Mouse (Mus musculus): ENCODE measurements around the gene Olfr140. TPM values are rescaled to one million over a fixed set of nuclear protein-coding genes. Genes with fewer than 3 reads are reported as not detected.

Olfr140 gene
- not detected in 2 replicates for polyA plus RNA-seq (2014; fragmentation: Nextera tagmentation; extraction: Ambion mirVana)

DNA sequence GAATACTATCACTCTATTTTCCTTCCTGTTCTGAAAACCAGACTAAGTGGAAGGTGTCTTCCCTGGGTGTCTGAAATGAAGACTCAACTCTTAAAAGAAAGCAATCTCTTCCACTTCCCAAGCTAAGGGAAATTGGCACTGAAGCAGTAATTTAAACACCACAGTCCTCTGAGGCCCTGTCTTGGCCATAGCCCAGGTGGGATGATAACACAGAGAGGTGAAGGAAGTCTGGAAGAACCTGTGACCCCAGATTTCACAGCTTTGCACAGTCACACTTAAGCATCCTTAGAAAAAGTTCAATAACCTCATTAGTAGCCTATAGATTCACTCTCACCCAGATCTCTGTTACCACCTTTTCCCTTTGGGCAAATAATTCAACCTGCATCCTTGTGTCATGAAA, at the start of gene Olfr140:
Olfr140 (minus strand) TSS at position 101 of the 400 bp plus-strand sequence.
- no peaks in the 10 kb centered on the region for H3K27me3 ChIP-seq (replicated peaks; ENCODE audit: control insufficient read depth, insufficient read depth, low read length)
- H3K9me3 ChIP-seq (ENCODE audit: control insufficient read depth, low read length): no peaks in the 10 kb centered on the region
- ATAC-seq (replicated peaks; ENCODE audit: low FRiP score): no peak
- no peak within 1 kb of the TSS for H3K27ac ChIP-seq (ENCODE audit: low read depth, low read length)
- no peak within 1 kb of the TSS for H3K4me2 ChIP-seq
- no peak for DNase-seq (ENCODE audit: low spot score)
- H3K9ac ChIP-seq (ENCODE audit: low read depth, low read length): no peak within 1 kb of the TSS
- no peak within 1 kb of the TSS for H3K4me3 ChIP-seq (ENCODE audit: low read depth, low read length)
- H3K36me3 ChIP-seq (ENCODE audit: control insufficient read depth, insufficient read depth, low read length): no peaks in the 10 kb centered on the region
- no peaks in the 10 kb centered on the region for H3K4me1 ChIP-seq (replicated peaks; ENCODE audit: control insufficient read depth, insufficient read depth, low read length)

DNA sequence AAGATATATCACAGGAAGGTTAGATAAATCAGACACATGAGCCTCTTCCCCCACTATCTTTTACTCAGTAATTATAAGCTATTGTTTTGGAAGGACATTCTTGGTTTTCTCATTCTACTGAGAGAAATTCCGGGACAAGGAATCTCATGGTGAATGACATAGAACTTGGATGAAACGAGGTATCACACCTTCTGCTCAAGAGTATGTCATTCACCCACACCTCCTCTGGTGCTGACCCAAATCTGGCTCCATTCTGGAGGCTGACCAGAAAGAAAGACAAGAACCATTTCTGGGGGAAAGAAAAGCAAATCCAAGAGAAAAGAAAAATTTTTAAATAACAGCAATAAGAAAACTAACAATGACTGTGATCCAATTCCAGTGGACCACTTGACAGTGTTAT, 6.7 kb upstream of the Olfr140 start:
- Histone ChIP-seq H3K4me1 (replicated peaks; ENCODE audit: control insufficient read depth, insufficient read depth, low read length) (no peaks in the 10 kb centered on the region), H3K27me3 (replicated peaks; ENCODE audit: control insufficient read depth, insufficient read depth, low read length) (no peaks in the 10 kb centered on the region), H3K4me3 (ENCODE audit: low read depth, low read length) (no peak overlapping the region), H3K27ac (ENCODE audit: low read depth, low read length) (no peak overlapping the region), H3K9ac (ENCODE audit: low read depth, low read length) (no peak overlapping the region), H3K9me3 (ENCODE audit: control insufficient read depth, low read length) (no peaks in the 10 kb centered on the region), H3K36me3 (ENCODE audit: control insufficient read depth, insufficient read depth, low read length) (no peaks in the 10 kb centered on the region), H3K4me2 (no peak overlapping the region)
- ATAC-seq (replicated peaks; ENCODE audit: low FRiP score) (no peak), DNase-seq (ENCODE audit: low spot score) (no peak)
- 72% methylated on average over 2 of the region's 2 CpGs for WGBS

DNA sequence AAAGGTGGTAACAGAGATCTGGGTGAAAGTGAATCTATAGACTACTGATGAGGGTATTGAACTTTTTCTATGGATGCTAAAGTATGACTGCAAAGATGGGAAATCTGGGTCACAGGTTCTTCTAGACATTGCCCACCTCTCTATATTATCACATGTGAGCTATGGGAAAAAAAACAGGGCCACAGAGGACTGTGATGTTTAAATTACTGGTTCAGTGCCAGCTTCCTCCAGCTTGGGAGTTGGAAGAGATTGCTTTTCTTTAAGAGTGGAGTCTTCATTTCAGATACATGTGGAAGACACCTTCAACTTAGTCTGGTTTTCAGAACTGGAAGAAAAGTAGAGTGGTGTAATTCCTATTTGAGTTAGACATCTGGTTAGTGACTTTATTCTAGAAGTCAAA, 28.4 kb downstream of the Olfr140 start, which contains the start of gene Olfr1265:
Olfr1265 (plus strand) TSS at position 301 of the 400 bp plus-strand sequence.
- ATAC-seq (replicated peaks; ENCODE audit: low FRiP score) (no peak), DNase-seq (ENCODE audit: low spot score) (no peak)
- no peak within 1 kb of the TSS for H3K9ac ChIP-seq (ENCODE audit: low read depth, low read length)
- H3K4me1 ChIP-seq (replicated peaks; ENCODE audit: control insufficient read depth, insufficient read depth, low read length): no peaks in the 10 kb centered on the region
- no peaks in the 10 kb centered on the region for H3K9me3 ChIP-seq (ENCODE audit: control insufficient read depth, low read length)
- H3K4me3 ChIP-seq (ENCODE audit: low read depth, low read length): no peak within 1 kb of the TSS
- no peaks in the 10 kb centered on the region for H3K27me3 ChIP-seq (replicated peaks; ENCODE audit: control insufficient read depth, insufficient read depth, low read length)
- no peak within 1 kb of the TSS for H3K27ac ChIP-seq (ENCODE audit: low read depth, low read length)
- no peak within 1 kb of the TSS for H3K4me2 ChIP-seq
- H3K36me3 ChIP-seq (ENCODE audit: control insufficient read depth, insufficient read depth, low read length): no peaks in the 10 kb centered on the region

DNA sequence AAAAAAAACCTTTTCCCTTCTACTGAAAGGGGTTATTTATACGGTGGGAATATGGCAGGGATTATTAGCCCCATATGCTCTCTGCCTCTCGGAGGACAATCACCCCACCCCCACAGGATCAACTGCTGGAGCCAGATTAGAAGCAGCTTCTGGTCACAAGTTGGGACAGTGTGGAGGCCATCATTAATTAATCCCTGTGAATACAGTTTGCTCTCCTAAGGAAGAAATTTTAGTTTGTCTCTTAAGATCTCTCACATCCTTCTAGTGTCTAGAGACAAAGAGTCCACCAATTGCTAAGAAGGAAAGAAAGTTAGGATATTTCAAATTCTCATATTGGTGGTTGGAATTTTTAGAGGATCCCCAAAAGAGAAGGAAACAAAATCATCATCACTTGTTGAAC, 37.9 kb downstream of the Olfr140 start, which contains the start of gene Olfr1264:
Olfr1264 (minus strand) TSS at position 101 of the 400 bp plus-strand sequence.
- H3K4me2 ChIP-seq: no peak within 1 kb of the TSS
- H3K4me3 ChIP-seq (ENCODE audit: low read depth, low read length): no peak within 1 kb of the TSS
- DNase-seq (ENCODE audit: low spot score): no peak
- no peaks in the 10 kb centered on the region for H3K27me3 ChIP-seq (replicated peaks; ENCODE audit: control insufficient read depth, insufficient read depth, low read length)
- WGBS: 78% methylated on average over 2 of the region's 2 CpGs
- ATAC-seq (replicated peaks; ENCODE audit: low FRiP score): no peak
- H3K9me3 ChIP-seq (ENCODE audit: control insufficient read depth, low read length): no peaks in the 10 kb centered on the region
- no peaks in the 10 kb centered on the region for H3K36me3 ChIP-seq (ENCODE audit: control insufficient read depth, insufficient read depth, low read length)
- H3K9ac ChIP-seq (ENCODE audit: low read depth, low read length): no peak within 1 kb of the TSS
- H3K4me1 ChIP-seq (replicated peaks; ENCODE audit: control insufficient read depth, insufficient read depth, low read length): no peaks in the 10 kb centered on the region
- H3K27ac ChIP-seq (ENCODE audit: low read depth, low read length): no peak within 1 kb of the TSS

DNA sequence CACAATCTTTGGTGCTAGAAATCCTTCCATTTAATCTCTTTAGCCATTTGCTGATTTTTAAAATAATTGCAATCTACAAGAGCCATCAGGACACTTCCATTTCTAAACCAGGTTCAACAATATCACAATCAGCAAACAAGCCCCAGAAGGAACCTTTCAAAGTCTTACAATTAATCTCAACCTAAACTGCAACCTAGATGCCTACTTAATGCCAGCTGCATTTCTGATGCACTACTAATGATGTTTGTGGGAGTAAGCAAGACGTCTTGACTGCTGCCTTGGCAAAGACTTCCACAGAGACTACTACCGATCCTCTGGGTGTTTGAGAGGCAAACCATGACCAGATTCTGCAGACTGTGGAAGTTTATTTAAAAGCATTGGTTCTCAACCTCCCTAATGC, 51.6 kb downstream of the Olfr140 start, which contains the start of gene Olfr1263:
Olfr1263 (plus strand) TSS at position 301 of the 400 bp plus-strand sequence.
- Histone ChIP-seq H3K27me3 (replicated peaks; ENCODE audit: control insufficient read depth, insufficient read depth, low read length) (no peaks in the 10 kb centered on the region), H3K9ac (ENCODE audit: low read depth, low read length) (no peak within 1 kb of the TSS), H3K27ac (ENCODE audit: low read depth, low read length) (no peak within 1 kb of the TSS), H3K9me3 (ENCODE audit: control insufficient read depth, low read length) (no peaks in the 10 kb centered on the region), H3K36me3 (ENCODE audit: control insufficient read depth, insufficient read depth, low read length) (no peaks in the 10 kb centered on the region), H3K4me2 (no peak within 1 kb of the TSS), H3K4me3 (ENCODE audit: low read depth, low read length) (no peak within 1 kb of the TSS), H3K4me1 (replicated peaks; ENCODE audit: control insufficient read depth, insufficient read depth, low read length) (no peaks in the 10 kb centered on the region)
- WGBS: 71% methylated on average over 2 of the region's 2 CpGs
- ATAC-seq (replicated peaks; ENCODE audit: low FRiP score) (no peak), DNase-seq (ENCODE audit: low spot score) (no peak)

DNA sequence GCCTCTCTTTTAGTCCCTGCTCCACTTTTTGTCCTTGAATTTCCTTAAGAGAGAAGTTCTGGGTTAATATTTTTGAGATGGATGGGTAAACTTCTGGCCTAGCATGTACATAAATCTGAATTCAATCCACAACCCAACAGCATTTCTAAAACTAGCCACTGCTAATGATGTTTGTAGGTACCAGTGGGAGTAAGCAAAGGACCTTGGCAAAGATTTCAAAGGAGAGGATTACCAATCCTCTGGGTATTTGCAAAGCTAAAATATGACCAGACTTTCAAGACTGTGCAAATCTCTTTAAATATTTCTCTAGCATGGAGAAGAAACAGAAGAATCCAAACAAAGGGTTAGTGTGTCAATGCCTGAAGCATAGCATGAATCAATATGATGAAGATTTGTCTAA, 63.5 kb downstream of the Olfr140 start, which contains the start of gene Olfr1262:
Olfr1262 (plus strand) TSS at position 301 of the 400 bp plus-strand sequence.
- no peaks in the 10 kb centered on the region for H3K36me3 ChIP-seq (ENCODE audit: control insufficient read depth, insufficient read depth, low read length)
- no peak within 1 kb of the TSS for H3K9ac ChIP-seq (ENCODE audit: low read depth, low read length)
- H3K4me3 ChIP-seq (ENCODE audit: low read depth, low read length): no peak within 1 kb of the TSS
- H3K27ac ChIP-seq (ENCODE audit: low read depth, low read length): no peak within 1 kb of the TSS
- H3K27me3 ChIP-seq (replicated peaks; ENCODE audit: control insufficient read depth, insufficient read depth, low read length): no peaks in the 10 kb centered on the region
- DNase-seq (ENCODE audit: low spot score) (no peak), ATAC-seq (replicated peaks; ENCODE audit: low FRiP score) (no peak)
- H3K4me2 ChIP-seq: no peak within 1 kb of the TSS
- H3K4me1 ChIP-seq (replicated peaks; ENCODE audit: control insufficient read depth, insufficient read depth, low read length): no peaks in the 10 kb centered on the region
- no peaks in the 10 kb centered on the region for H3K9me3 ChIP-seq (ENCODE audit: control insufficient read depth, low read length)

Other genes starting within 250 kb of the Olfr140 start
- gene Olfr1256, start 222.0 kb downstream of the Olfr140 start, polyA plus RNA-seq (2014; fragmentation: Nextera tagmentation; extraction: Ambion mirVana): not detected in 2 replicates
- not detected in 2 replicates for gene Olfr48, start 215.4 kb downstream of the Olfr140 start, polyA plus RNA-seq (2014; fragmentation: Nextera tagmentation; extraction: Ambion mirVana)
- gene Olfr1257, start 185.2 kb downstream of the Olfr140 start, polyA plus RNA-seq (2014; fragmentation: Nextera tagmentation; extraction: Ambion mirVana): not detected in 2 replicates
- gene Olfr1258, start 136.3 kb downstream of the Olfr140 start, polyA plus RNA-seq (2014; fragmentation: Nextera tagmentation; extraction: Ambion mirVana): not detected in 2 replicates
- not detected in 2 replicates for gene Olfr1259, start 114.9 kb downstream of the Olfr140 start, polyA plus RNA-seq (2014; fragmentation: Nextera tagmentation; extraction: Ambion mirVana)
- not detected in 2 replicates for gene Olfr1260, start 89.3 kb downstream of the Olfr140 start, polyA plus RNA-seq (2014; fragmentation: Nextera tagmentation; extraction: Ambion mirVana)
- gene Olfr1261, start 72.4 kb downstream of the Olfr140 start, polyA plus RNA-seq (2014; fragmentation: Nextera tagmentation; extraction: Ambion mirVana): not detected in 2 replicates
- gene Olfr1262, start 63.4 kb downstream of the Olfr140 start, polyA plus RNA-seq (2014; fragmentation: Nextera tagmentation; extraction: Ambion mirVana): not detected in 2 replicates
- not detected in 2 replicates for gene Olfr1263, start 51.5 kb downstream of the Olfr140 start, polyA plus RNA-seq (2014; fragmentation: Nextera tagmentation; extraction: Ambion mirVana)
- gene Olfr1264, start 38.0 kb downstream of the Olfr140 start, polyA plus RNA-seq (2014; fragmentation: Nextera tagmentation; extraction: Ambion mirVana): not detected in 2 replicates
- not detected in 2 replicates for gene Olfr1265, start 28.3 kb downstream of the Olfr140 start, polyA plus RNA-seq (2014; fragmentation: Nextera tagmentation; extraction: Ambion mirVana)
- gene Olfr1269, start 57.8 kb upstream of the Olfr140 start, polyA plus RNA-seq (2014; fragmentation: Nextera tagmentation; extraction: Ambion mirVana): not detected in 2 replicates
- gene Olfr32, start 78.7 kb upstream of the Olfr140 start, polyA plus RNA-seq (2014; fragmentation: Nextera tagmentation; extraction: Ambion mirVana): not detected in 2 replicates
- gene Olfr1270, start 89.5 kb upstream of the Olfr140 start, polyA plus RNA-seq (2014; fragmentation: Nextera tagmentation; extraction: Ambion mirVana): not detected in 2 replicates
- not detected in 2 replicates for gene Olfr1506, start 160.9 kb upstream of the Olfr140 start, polyA plus RNA-seq (2014; fragmentation: Nextera tagmentation; extraction: Ambion mirVana)
- gene Olfr142, start 194.0 kb upstream of the Olfr140 start, polyA plus RNA-seq (2014; fragmentation: Nextera tagmentation; extraction: Ambion mirVana): not detected in 2 replicates
- not detected in 2 replicates for gene Olfr1271, start 207.4 kb upstream of the Olfr140 start, polyA plus RNA-seq (2014; fragmentation: Nextera tagmentation; extraction: Ambion mirVana)
- not detected in 2 replicates for gene Olfr1272, start 229.2 kb upstream of the Olfr140 start, polyA plus RNA-seq (2014; fragmentation: Nextera tagmentation; extraction: Ambion mirVana)